Mouse (Mus musculus) G1E (cell line): ENCODE measurements at regions not wholly inside any gene's neighbourhood (a gene's known extent, or its start where the extent isn't known, plus 50 kb on each side); places are given as distances from the start of the nearest gene placed in this dataset.

Experiments
- ATAC-seq: 2 replicates; pipeline ENCODE4 v1.8.0; 2016; ENCODE audit warnings: mild to moderate bottlenecking; ENCODE audit not compliant: insufficient number of reproducible peaks, poor library complexity, low FRiP score, severe bottlenecking; ENCODE audit errors: extremely low read depth
- DNase-seq: peaks from one replicate; pipeline ENCODE4 v3.0.0; 2012; ENCODE audit warnings: low spot score
- H3K27me3 ChIP-seq: 2 replicates; pipeline ENCODE4 v1.6.1; 2012; ENCODE audit warnings: mild to moderate bottlenecking, low read length, inconsistent platforms; ENCODE audit not compliant: insufficient read depth
- H3K36me3 ChIP-seq: replicated peaks from 2 replicates; pipeline ENCODE3; 2012; ENCODE audit warnings: mild to moderate bottlenecking, inconsistent platforms
- H3K4me1 ChIP-seq: 2 replicates; pipeline ENCODE4 v1.6.1; 2012; ENCODE audit warnings: low read depth, low read length, inconsistent platforms, mixed read lengths; ENCODE audit not compliant: insufficient read depth
- H3K4me3 ChIP-seq: 2 replicates; pipeline ENCODE4 v1.5.1; 2012; ENCODE audit warnings: low read depth, mild to moderate bottlenecking, inconsistent platforms, low read length, moderate library complexity, mixed read lengths
- H3K9me3 ChIP-seq: replicated peaks from 2 replicates; pipeline ENCODE4 v1.6.1; 2012; ENCODE audit warnings: inconsistent platforms
- CTCF ChIP-seq: IDR thresholded peaks from 2 replicates; pipeline ENCODE4 v1.5.1; 2012; ENCODE audit warnings: low read depth, low read length, inconsistent platforms, mixed read lengths
- GATA1 ChIP-seq: IDR thresholded peaks from 2 replicates; pipeline ENCODE4 v1.6.1; 2012; ENCODE audit warnings: borderline replicate concordance, low read length, inconsistent platforms, mixed read lengths
- GATA2 ChIP-seq: IDR thresholded peaks from 2 replicates; pipeline ENCODE4 v1.6.1; 2012; ENCODE audit warnings: low read depth, low read length, inconsistent platforms, borderline replicate concordance
- POLR2AphosphoS5 ChIP-seq: IDR thresholded peaks from 2 replicates; pipeline ENCODE4 v1.6.1; 2012; ENCODE audit warnings: low read depth, low read length, inconsistent platforms; ENCODE audit not compliant: insufficient replicate concordance
- TAL1 ChIP-seq: conservative IDR thresholded peaks from 2 replicates; pipeline ENCODE4 v1.6.1; 2012; ENCODE audit warnings: low read depth, low read length, inconsistent platforms, mixed read lengths

- DNase-seq (no peak), ATAC-seq (no peak)
- TF ChIP-seq GATA2 (no peak), POLR2AphosphoS5 (no peak), CTCF (no peak), TAL1 (no peak), GATA1 (no peak)
- Histone ChIP-seq H3K4me1 (no peaks in the 10 kb centered on the region), H3K4me3 (no peak overlapping the region), H3K36me3 (no peaks in the 10 kb centered on the region), H3K27me3 (no peaks in the 10 kb centered on the region; the same call in 1 of the 2 replicates), H3K9me3 (no peaks in the 10 kb centered on the region)
Measured at GRCm38 (mm10) chr13:107457270-107457669, 435.3 kb upstream of the Kif2a start.

- Histone ChIP-seq H3K9me3 (no peaks in the 10 kb centered on the region), H3K4me1 (no peaks in the 10 kb centered on the region), H3K36me3 (no peaks in the 10 kb centered on the region), H3K27me3 (no peaks in the 10 kb centered on the region; the same call in 1 of the 2 replicates), H3K4me3 (no peak overlapping the region)
- TF ChIP-seq TAL1 (no peak), CTCF (no peak), GATA1 (no peak), POLR2AphosphoS5 (no peak), GATA2 (no peak)
- no peak for DNase-seq
- ATAC-seq = no peak
Measured at GRCm38 (mm10) chr13:107456394-107456793, 434.5 kb upstream of the Kif2a start.

- ATAC-seq = no peak
- H3K27me3 ChIP-seq = 0 out of 2 replicates have a peak, but pooled peaks cover 6% of the 10 kb centered on the region
- H3K4me3 ChIP-seq = no peak overlapping the region
- no peaks in the 10 kb centered on the region for H3K9me3 ChIP-seq
- no peaks in the 10 kb centered on the region for H3K36me3 ChIP-seq
- no peak for DNase-seq
- no peaks in the 10 kb centered on the region for H3K4me1 ChIP-seq
- TF ChIP-seq GATA2 (no peak), POLR2AphosphoS5 (no peak), TAL1 (no peak), CTCF (no peak), GATA1 (no peak)
Measured at GRCm38 (mm10) chr13:107449598-107450179, 427.8 kb upstream of the Kif2a start.

GRCm38 (mm10) chr13:107447813-107448212 is 425.9 kb upstream of the Kif2a start:
- no peak for DNase-seq
- Histone ChIP-seq H3K9me3 (no peaks in the 10 kb centered on the region), H3K4me1 (no peaks in the 10 kb centered on the region), H3K36me3 (no peaks in the 10 kb centered on the region), H3K27me3 (0 out of 2 replicates have a peak, but pooled peaks cover 6% of the 10 kb centered on the region), H3K4me3 (no peak overlapping the region)
- no peak for ATAC-seq
- TF ChIP-seq GATA2 (no peak), CTCF (no peak), POLR2AphosphoS5 (no peak), GATA1 (no peak), TAL1 (no peak)

- Histone ChIP-seq H3K27me3 (peaks cover 3% of the 10 kb centered on the region; the same call in 1 of the 2 replicates), H3K4me1 (no peaks in the 10 kb centered on the region), H3K36me3 (no peaks in the 10 kb centered on the region), H3K9me3 (no peaks in the 10 kb centered on the region), H3K4me3 (no peak overlapping the region)
- ATAC-seq (no peak), DNase-seq (no peak)
- TF ChIP-seq CTCF = no peak
- no peak for TF ChIP-seq POLR2AphosphoS5
- TF ChIP-seq GATA2 = no peak
- TF ChIP-seq GATA1 = no peak
- no peak for TF ChIP-seq TAL1
Measured at GRCm38 (mm10) chr13:107419363-107420155, 397.6 kb upstream of the Kif2a start.

- Histone ChIP-seq H3K9me3 (no peaks in the 10 kb centered on the region), H3K4me1 (no peaks in the 10 kb centered on the region), H3K36me3 (no peaks in the 10 kb centered on the region), H3K27me3 (no peaks in the 10 kb centered on the region), H3K4me3 (no peak overlapping the region)
- no peak for DNase-seq
- no peak for ATAC-seq
- TF ChIP-seq GATA1 (no peak), TAL1 (no peak), CTCF (no peak), GATA2 (no peak), POLR2AphosphoS5 (no peak)
Measured at GRCm38 (mm10) chr13:107410267-107410666, 388.3 kb upstream of the Kif2a start.
